Mouse (Mus musculus): ENCODE results near the gene Pde11a. TPM values are rescaled to one million over a fixed set of nuclear protein-coding genes. Genes with fewer than 3 reads are reported as not detected.
"Not testable (repeated sequence)": the region's sequence is repeated elsewhere in the genome, so short reads cannot be mapped to it uniquely, and the experiment has no call there.

The Pde11a gene
- total RNA-seq, 1 experiment from 2014 or later = not detected

GRCm38 (mm10) chr2:75994841-75995240 lies 343.7 kb downstream of the Pde11a start:
- no peak for ATAC-seq (replicated peaks in 1 of 2; ENCODE audit: insufficient read depth in 1 of 2, low FRiP score in 2 of 2, low TSS enrichment in 1 of 2, low read depth in 1 of 2, poor library complexity in 2 of 2, severe bottlenecking in 2 of 2)

GRCm38 (mm10) chr2:75991581-75992205 lies 346.9 kb downstream of the Pde11a start:
- no peak for ATAC-seq (replicated peaks in 1 of 2; ENCODE audit: insufficient read depth in 1 of 2, low FRiP score in 2 of 2, low TSS enrichment in 1 of 2, low read depth in 1 of 2, poor library complexity in 2 of 2, severe bottlenecking in 2 of 2)

DNA sequence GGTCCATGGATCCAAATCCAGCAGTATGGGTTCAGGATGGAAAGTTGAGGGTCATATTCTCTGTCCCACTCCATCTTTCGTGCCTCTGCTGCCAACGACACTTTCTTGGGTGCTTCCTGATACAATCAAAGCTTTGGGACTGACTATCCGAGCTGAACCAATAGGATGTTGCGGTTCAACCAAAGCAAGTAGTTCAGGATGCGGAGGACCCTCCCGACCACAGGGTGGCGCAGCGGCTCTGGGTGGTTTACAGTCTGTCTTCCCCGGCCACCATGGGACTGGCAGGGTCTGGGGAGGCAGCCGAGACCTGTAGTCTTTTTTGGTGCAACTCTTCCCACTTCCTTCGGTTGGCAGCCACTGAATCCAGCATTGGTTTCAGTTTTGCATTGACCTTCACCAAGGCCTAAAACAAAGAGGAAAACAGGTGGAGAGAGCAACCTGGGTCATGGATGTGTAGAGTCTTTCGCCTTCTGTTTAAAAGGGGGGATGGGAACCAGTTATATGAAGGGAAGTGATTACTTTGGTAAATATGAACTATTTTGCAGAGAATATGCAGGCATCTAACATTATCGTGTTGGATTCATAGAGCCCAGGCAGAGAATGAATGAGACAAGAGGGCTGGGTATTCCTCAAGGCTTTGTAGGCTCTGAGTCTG lies 347.6 kb downstream of the Pde11a start:
- peak; percentile 89 to 94 for ATAC-seq (replicated peaks in 1 of 2; ENCODE audit: insufficient read depth in 1 of 2, low FRiP score in 2 of 2, low TSS enrichment in 1 of 2, low read depth in 1 of 2, poor library complexity in 2 of 2, severe bottlenecking in 2 of 2)

DNA sequence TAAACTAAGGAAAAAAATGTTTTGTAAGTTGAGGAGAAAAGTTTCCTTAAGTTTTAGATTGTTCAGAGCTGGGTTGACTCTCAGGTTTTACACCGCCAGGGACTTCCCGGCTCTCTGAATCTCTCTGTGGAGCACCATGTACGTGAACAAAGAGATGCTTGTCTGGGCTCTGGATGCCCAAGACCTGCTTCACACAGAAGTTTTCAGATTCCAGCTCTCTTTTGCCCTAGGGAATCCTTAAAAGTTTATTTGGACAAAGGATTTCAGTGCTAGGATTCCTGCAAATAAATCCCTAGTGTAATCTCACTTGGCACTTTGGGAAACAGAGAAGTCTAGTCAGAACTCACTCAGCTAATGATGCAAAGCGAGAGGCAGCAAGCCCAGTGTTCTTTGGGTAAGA lies 348.9 kb downstream of the Pde11a start:
- ATAC-seq (replicated peaks in 1 of 2; ENCODE audit: insufficient read depth in 1 of 2, low FRiP score in 2 of 2, low TSS enrichment in 1 of 2, low read depth in 1 of 2, poor library complexity in 2 of 2, severe bottlenecking in 2 of 2) = no peak

DNA sequence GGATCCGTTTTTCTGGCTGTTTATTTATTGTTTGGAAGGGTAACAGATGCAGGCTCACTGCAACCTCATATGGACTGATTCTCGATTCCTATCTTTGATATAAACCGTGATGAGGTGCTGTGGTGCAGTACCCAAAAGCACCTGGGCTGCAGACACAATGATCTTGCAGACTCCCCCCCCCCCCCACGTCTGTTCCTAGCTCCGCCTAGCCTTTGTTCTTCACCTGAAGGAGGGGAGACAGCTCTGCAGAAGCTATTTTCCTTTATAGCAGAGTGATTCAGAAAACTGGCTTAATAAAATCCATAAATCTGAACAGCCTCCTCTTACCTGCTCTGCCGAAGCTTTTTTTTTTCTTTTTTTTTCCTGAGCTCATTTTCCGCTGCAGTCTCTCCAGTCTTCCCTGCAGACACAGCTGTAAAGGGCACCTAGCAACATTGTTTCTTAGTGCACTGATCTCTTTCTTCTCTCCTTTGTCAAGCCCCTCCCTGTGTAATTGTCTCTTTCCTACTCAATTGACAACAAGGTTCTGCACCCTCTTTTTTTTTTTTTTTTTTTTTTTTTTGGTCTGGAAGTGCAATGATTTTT lies 349.7 kb downstream of the Pde11a start:
- no peak for ATAC-seq (replicated peaks in 1 of 2; ENCODE audit: insufficient read depth in 1 of 2, low FRiP score in 2 of 2, low TSS enrichment in 1 of 2, low read depth in 1 of 2, poor library complexity in 2 of 2, severe bottlenecking in 2 of 2)

DNA sequence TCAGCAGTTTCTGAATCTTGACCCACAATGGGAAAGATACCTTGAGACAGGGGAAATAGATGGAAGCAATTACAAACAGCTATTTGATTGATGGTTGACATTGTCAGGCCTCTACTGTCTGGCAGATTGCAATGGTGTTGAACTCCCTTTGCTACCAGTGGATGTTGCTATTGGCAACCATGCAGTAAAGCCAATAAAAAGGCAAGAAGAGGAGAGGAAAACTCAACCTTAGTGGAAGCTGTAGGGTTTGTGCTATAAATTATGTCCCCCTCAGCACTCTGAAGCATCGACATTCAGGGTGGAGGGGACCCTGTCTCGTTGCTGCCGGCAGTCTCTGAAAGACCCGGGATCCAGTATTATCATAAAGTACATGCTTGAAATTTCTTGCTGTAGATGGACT lies 350.2 kb downstream of the Pde11a start:
- ATAC-seq (replicated peaks in 1 of 2; ENCODE audit: insufficient read depth in 1 of 2, low FRiP score in 2 of 2, low TSS enrichment in 1 of 2, low read depth in 1 of 2, poor library complexity in 2 of 2, severe bottlenecking in 2 of 2) = no peak

DNA sequence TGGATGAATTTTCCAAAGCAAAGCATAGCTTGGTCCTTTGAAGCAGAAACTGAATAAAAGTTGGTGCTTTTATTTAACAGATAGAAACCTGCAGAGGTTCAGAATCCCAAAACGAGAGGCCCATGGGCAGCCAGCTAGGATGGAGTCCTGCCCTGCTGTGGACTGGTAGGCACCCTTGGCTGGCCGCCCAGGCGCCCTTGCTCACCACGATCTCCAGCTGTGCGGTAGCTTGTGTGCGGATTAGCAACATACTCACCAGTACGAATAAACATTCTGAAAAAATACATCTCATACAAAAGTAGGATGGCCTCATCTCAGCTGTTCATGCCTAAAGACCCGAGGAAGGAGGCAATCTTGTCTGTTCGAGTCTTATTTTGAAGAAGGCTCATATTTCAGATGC lies 350.8 kb downstream of the Pde11a start:
- ATAC-seq (replicated peaks in 1 of 2; ENCODE audit: insufficient read depth in 1 of 2, low FRiP score in 2 of 2, low TSS enrichment in 1 of 2, low read depth in 1 of 2, poor library complexity in 2 of 2, severe bottlenecking in 2 of 2) = no peak

DNA sequence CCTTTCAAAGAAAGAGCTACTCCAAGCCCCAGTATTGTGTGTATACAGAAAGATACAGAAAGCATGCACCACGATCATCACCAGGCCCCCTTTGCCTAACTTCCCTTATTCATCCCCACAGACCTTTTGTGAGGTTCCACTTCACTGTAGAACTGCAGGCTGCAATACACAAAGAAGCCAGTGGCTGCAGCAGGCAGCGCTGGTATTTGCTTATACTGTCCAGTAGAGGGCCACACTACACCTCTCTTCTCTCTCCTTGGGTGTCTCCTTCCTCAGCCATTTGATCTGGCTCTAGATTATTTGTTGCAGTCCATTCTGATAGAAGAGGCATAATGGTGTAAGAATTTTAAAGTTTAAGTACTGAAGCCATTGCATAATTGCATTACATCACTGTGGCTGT lies 353.4 kb downstream of the Pde11a start:
- ATAC-seq (replicated peaks in 1 of 2; ENCODE audit: insufficient read depth in 1 of 2, low FRiP score in 2 of 2, low TSS enrichment in 1 of 2, low read depth in 1 of 2, poor library complexity in 2 of 2, severe bottlenecking in 2 of 2) = peak; percentile 89 to 91

DNA sequence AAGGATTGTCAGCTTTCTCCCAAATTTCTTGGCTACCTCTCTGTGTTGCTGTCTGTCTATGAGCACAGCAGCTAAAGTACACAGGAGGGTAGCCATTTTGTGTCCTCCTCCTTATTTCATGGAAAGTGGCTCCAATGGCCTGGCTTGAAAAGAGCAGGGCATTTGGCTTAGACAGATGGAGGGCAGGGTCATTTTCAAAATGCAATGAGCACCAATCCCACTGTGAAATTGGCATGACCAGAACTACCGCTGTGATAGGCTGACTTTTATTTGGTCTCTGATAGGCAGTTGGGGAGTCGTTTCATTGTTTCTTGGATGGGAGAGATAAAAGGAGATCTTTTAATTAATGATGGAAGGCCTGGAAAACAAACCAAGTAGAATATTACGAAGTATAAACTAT lies 354.7 kb downstream of the Pde11a start:
- no peak for ATAC-seq (replicated peaks in 1 of 2; ENCODE audit: insufficient read depth in 1 of 2, low FRiP score in 2 of 2, low TSS enrichment in 1 of 2, low read depth in 1 of 2, poor library complexity in 2 of 2, severe bottlenecking in 2 of 2)

- ATAC-seq (replicated peaks in 1 of 2; ENCODE audit: insufficient read depth in 1 of 2, low FRiP score in 2 of 2, low TSS enrichment in 1 of 2, low read depth in 1 of 2, poor library complexity in 2 of 2, severe bottlenecking in 2 of 2) = no peak
Observed at GRCm38 (mm10) chr2:75983091-75983490, 355.5 kb downstream of the Pde11a start.

DNA sequence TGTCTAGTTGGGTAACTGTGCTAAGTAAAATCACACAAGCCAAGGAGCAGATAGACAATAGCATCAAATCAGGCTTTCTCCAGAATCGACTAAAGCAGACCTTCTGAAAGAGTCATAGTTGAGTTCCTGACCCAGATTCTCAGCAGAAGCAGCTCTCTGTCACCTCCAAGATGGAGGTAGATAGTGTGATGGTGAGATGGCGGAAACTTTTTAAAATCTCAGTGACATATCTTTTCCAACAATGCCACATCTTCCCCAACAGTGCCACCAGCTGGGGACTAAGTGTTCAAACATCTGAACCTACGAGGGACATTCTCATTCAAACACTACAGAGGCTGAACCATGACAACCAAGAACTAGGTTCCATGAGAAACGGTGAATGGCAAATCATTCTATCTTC lies 355.9 kb downstream of the Pde11a start:
- ATAC-seq (replicated peaks in 1 of 2; ENCODE audit: insufficient read depth in 1 of 2, low FRiP score in 2 of 2, low TSS enrichment in 1 of 2, low read depth in 1 of 2, poor library complexity in 2 of 2, severe bottlenecking in 2 of 2) = no peak

- peak; percentile 53 to 73 for ATAC-seq (replicated peaks in 1 of 2; ENCODE audit: insufficient read depth in 1 of 2, low FRiP score in 2 of 2, low TSS enrichment in 1 of 2, low read depth in 1 of 2, poor library complexity in 2 of 2, severe bottlenecking in 2 of 2)
Observed at GRCm38 (mm10) chr2:75981440-75982081, 357.0 kb downstream of the Pde11a start, which contains the start of gene Ttc30a1. Ttc30a1 (minus strand) TSS chr2:75981967.

- not testable (repeated sequence) for ATAC-seq (replicated peaks in 1 of 2; ENCODE audit: insufficient read depth in 1 of 2, low FRiP score in 2 of 2, low TSS enrichment in 1 of 2, low read depth in 1 of 2, poor library complexity in 2 of 2, severe bottlenecking in 2 of 2)
Observed at GRCm38 (mm10) chr2:75980933-75981439, 357.6 kb downstream of the Pde11a start.

GRCm38 (mm10) chr2:75977752-75978368 lies 360.7 kb downstream of the Pde11a start, which contains the start of gene Ttc30a2:
Ttc30a2 (minus strand) TSS chr2:75978170.
- ATAC-seq (replicated peaks in 1 of 2; ENCODE audit: insufficient read depth in 1 of 2, low FRiP score in 2 of 2, low TSS enrichment in 1 of 2, low read depth in 1 of 2, poor library complexity in 2 of 2, severe bottlenecking in 2 of 2) = peak; percentile 37 to 42

DNA sequence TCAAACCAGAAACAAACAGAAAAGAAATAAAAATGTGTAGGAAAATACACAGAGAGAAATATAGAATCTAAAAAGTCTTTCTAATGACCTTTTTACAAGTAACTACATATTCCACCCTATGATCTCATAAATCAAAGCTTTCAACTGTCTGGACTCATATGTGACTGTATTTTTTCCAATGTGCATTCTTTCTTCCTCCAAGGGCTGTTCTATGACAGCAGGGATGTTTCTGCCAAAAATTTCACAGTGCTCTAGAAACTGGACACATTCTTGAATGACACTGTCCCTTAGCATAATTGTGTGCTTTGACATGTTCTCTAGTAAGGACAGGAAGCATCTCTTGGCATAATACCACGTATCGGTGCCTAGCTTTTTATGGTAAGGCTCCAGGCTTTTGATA lies 362.5 kb downstream of the Pde11a start:
- ATAC-seq (replicated peaks in 1 of 2; ENCODE audit: insufficient read depth in 1 of 2, low FRiP score in 2 of 2, low TSS enrichment in 1 of 2, low read depth in 1 of 2, poor library complexity in 2 of 2, severe bottlenecking in 2 of 2) = not testable (repeated sequence)

GRCm38 (mm10) chr2:75974131-75974530 lies 364.4 kb downstream of the Pde11a start:
- ATAC-seq (replicated peaks in 1 of 2; ENCODE audit: insufficient read depth in 1 of 2, low FRiP score in 2 of 2, low TSS enrichment in 1 of 2, low read depth in 1 of 2, poor library complexity in 2 of 2, severe bottlenecking in 2 of 2) = no peak

DNA sequence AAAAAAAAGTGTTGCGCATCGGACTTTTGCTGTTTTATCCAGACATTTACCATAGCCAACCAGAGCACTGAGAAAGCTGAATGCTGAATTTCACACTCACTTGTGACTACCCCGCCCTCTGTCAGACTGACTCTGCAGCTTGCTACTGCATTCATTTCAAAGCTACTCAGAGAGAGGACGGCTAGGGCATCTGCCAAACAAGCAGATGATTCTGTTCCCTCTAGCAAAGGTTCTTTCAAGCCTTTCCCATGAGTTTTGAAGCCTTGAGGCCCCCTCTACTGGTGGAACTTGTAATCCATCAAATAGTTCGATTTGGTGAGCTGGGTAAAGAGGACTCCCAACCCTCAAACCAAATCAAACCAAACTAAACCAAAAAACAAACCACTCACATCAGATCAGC lies 373.6 kb downstream of the Pde11a start:
- peak; percentile 61 to 73 for ATAC-seq (replicated peaks in 1 of 2; ENCODE audit: insufficient read depth in 1 of 2, low FRiP score in 2 of 2, low TSS enrichment in 1 of 2, low read depth in 1 of 2, poor library complexity in 2 of 2, severe bottlenecking in 2 of 2)

DNA sequence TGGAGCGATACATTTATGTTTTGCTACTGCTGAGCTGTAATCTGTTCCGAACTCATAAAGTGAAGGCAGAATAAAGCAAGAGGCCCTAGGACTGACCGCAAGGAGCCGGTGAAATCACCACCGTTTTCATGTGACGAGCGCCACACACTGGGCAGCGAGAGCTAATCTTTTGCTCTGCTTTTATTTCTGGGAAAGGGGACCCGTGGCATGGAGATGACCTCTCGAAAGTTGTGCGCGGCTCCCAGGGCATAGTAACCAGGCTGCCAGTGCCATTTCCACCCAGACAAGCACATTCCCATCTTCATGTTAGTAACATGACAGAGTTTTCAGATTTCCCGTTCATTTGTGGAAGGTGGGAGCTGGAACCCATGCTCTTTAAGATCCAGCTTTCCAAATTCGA lies 374.1 kb downstream of the Pde11a start:
- ATAC-seq (replicated peaks in 1 of 2; ENCODE audit: insufficient read depth in 1 of 2, low FRiP score in 2 of 2, low TSS enrichment in 1 of 2, low read depth in 1 of 2, poor library complexity in 2 of 2, severe bottlenecking in 2 of 2) = peak; percentile 58 to 79
